Mouse (Mus musculus): ENCODE measurements around the gene Fam192a.

Gene Fam192a

GRCm38 (mm10) chr8:94601607-94602385 is at the start of gene Fam192a, which contains the start of gene Rspry1:
Fam192a (minus strand) TSS chr8:94601997.
Rspry1 (plus strand) TSS chr8:94601937.
- in situ Hi-C loops (cut with MboI): no loop called here

GRCm38 (mm10) chr8:94649496-94649895 is 47.7 kb upstream of the Fam192a start:
- in situ Hi-C loops (cut with MboI): no loop called here

- in situ Hi-C loops (cut with MboI): no loop called here
Observed at GRCm38 (mm10) chr8:94646165-94646564, 44.4 kb upstream of the Fam192a start.

- in situ Hi-C loops (cut with MboI): no loop called here
Observed at GRCm38 (mm10) chr8:94645202-94645601, 43.4 kb upstream of the Fam192a start.

- in situ Hi-C loops (cut with MboI): no loop called here
Observed at GRCm38 (mm10) chr8:94641938-94642337, 40.1 kb upstream of the Fam192a start.

- in situ Hi-C loops (cut with MboI): no loop called here
Observed at GRCm38 (mm10) chr8:94641183-94641582, 39.4 kb upstream of the Fam192a start.

- in situ Hi-C loops (cut with MboI): no loop called here
Observed at GRCm38 (mm10) chr8:94634211-94634610, 32.4 kb upstream of the Fam192a start.

- in situ Hi-C loops (cut with MboI): no loop called here
Observed at GRCm38 (mm10) chr8:94633564-94634194, 31.9 kb upstream of the Fam192a start.

GRCm38 (mm10) chr8:94624885-94625284 is 23.1 kb upstream of the Fam192a start:
- in situ Hi-C loops (cut with MboI): no loop called here

- in situ Hi-C loops (cut with MboI): no loop called here
Observed at GRCm38 (mm10) chr8:94607064-94607463, 5.3 kb upstream of the Fam192a start.

- in situ Hi-C loops (cut with MboI): no loop called here
Observed at GRCm38 (mm10) chr8:94604030-94604429, 2.2 kb upstream of the Fam192a start.

GRCm38 (mm10) chr8:94602471-94603131 is 804 bp upstream of the Fam192a start:
- in situ Hi-C loops (cut with MboI): no loop called here

GRCm38 (mm10) chr8:94601034-94601606 is 677 bp downstream of the Fam192a start:
- in situ Hi-C loops (cut with MboI): no loop called here

- in situ Hi-C loops (cut with MboI): no loop called here
Observed at GRCm38 (mm10) chr8:94600478-94600877, 1.3 kb downstream of the Fam192a start.

- in situ Hi-C loops (cut with MboI): no loop called here
Observed at GRCm38 (mm10) chr8:94594211-94594610, 7.6 kb downstream of the Fam192a start.

GRCm38 (mm10) chr8:94591691-94592090 is 10.1 kb downstream of the Fam192a start:
- in situ Hi-C loops (cut with MboI): no loop called here

- in situ Hi-C loops (cut with MboI): no loop called here
Observed at GRCm38 (mm10) chr8:94584238-94584817, 17.5 kb downstream of the Fam192a start.

GRCm38 (mm10) chr8:94582569-94582968 is 19.2 kb downstream of the Fam192a start:
- in situ Hi-C loops (cut with MboI): no loop called here

GRCm38 (mm10) chr8:94581820-94582483 is 19.8 kb downstream of the Fam192a start:
- in situ Hi-C loops (cut with MboI): no loop called here

GRCm38 (mm10) chr8:94575148-94575547 is 26.6 kb downstream of the Fam192a start:
- in situ Hi-C loops (cut with MboI): no loop called here

GRCm38 (mm10) chr8:94574159-94574907 is 27.5 kb downstream of the Fam192a start:
- in situ Hi-C loops (cut with MboI): no loop called here
